Mouse (Mus musculus): ENCODE data around the gene Zdhhc16. TPM values are rescaled to one million over a fixed set of nuclear protein-coding genes. Genes with fewer than 3 reads are reported as not detected.

Gene Zdhhc16
- 66.0 and 96.7 TPM in 2 replicates for polyA plus RNA-seq (2012; rRNA removed)

DNA sequence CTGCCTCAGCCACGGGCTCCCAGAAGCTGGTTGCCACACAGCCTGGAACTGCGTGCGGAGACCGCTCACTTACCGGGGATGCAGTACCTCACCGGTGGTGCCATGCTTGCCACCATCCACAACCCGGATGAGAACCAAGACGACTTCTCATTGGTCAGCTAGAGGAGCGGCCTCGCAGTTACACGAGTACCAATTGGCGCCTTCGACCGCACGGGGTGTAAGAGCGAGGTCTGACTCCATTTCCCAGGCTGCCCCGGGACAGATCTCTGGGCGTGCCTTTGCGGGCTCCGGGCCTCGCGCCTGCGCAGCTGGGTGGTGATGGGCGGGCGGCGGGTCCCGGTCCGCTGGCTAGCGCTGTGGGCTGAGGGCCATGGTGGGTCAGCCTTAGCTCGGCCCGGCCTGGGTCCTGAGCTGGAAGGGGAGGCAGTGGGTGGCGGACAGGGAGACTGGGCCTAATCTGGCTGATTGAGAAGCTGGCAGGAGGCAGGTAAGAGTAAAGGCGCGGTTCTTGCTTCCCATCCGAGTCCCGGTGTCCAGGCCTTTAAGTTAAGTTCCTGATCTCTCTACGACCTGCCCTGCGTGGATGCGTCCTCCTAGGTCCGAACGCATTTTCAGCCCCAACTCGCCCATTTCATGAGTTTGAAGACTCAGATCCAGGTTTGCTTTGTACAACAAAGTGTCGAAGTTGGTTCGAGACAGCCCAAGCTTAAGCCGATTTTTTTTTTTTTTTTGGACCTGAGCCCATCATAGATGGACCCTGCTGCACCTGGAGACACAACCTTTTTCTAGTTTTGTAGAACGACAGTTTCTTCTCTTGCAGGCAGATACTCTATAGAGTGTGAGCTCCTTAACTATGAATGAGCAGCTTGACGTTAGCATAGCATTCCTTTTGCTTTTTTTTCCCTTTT, at the start of gene Zdhhc16, which contains the start of gene Exosc1:
Gene Zdhhc16 (plus strand): TSS at position 302 of the 908 bp plus-strand sequence.
Gene Exosc1 (minus strand): TSS at position 245 of the 908 bp plus-strand sequence.

GRCm38 (mm10) chr19:41895460-41896318, 37.6 kb upstream of the Zdhhc16 start, which contains the start of gene Rrp12:
Gene Rrp12, minus strand, starts transcription at chr19:41896173.

GRCm38 (mm10) chr19:41911178-41912073, 21.9 kb upstream of the Zdhhc16 start, which contains the start of gene Pgam1:
Gene Pgam1, plus strand, starts transcription at chr19:41911923.

GRCm38 (mm10) chr19:41980819-41981594, 47.7 kb downstream of the Zdhhc16 start, which contains the start of gene Mms19:
Gene Mms19, minus strand, starts transcription at chr19:41981157.

GRCm38 (mm10) chr19:41981595-41981927, 48.3 kb downstream of the Zdhhc16 start, which contains the start of gene Ubtd1:
Gene Ubtd1, plus strand, starts transcription at chr19:41981763.

Other genes starting within 250 kb of the Zdhhc16 start
- 0.91 and 0.92 TPM in 2 replicates for gene Slit1, start 189.8 kb upstream of the Zdhhc16 start, polyA plus RNA-seq (2012; rRNA removed)
- gene Arhgap19, start 131.4 kb upstream of the Zdhhc16 start, polyA plus RNA-seq (2012; rRNA removed) = 1.3 and 1.4 TPM in 2 replicates
- gene Frat1, start 103.5 kb upstream of the Zdhhc16 start, polyA plus RNA-seq (2012; rRNA removed) = 20.9 and 21.1 TPM in 2 replicates
- gene Frat2, start 85.3 kb upstream of the Zdhhc16 start, polyA plus RNA-seq (2012; rRNA removed) = 55.7 and 56.1 TPM in 2 replicates
- gene Rrp12, start 37.3 kb upstream of the Zdhhc16 start, polyA plus RNA-seq (2012; rRNA removed) = 4.1 and 5.0 TPM in 2 replicates
- gene Pgam1, start 21.6 kb upstream of the Zdhhc16 start, polyA plus RNA-seq (2012; rRNA removed) = 261 and 284 TPM in 2 replicates
- gene Exosc1, start 57 bp upstream of the Zdhhc16 start, polyA plus RNA-seq (2012; rRNA removed) = 7.6 and 9.4 TPM in 2 replicates
- gene Mms19, start 47.7 kb downstream of the Zdhhc16 start, polyA plus RNA-seq (2012; rRNA removed) = 45.4 and 48.2 TPM in 2 replicates
- gene Ubtd1, start 48.3 kb downstream of the Zdhhc16 start, polyA plus RNA-seq (2012; rRNA removed) = 19.7 and 20.1 TPM in 2 replicates
- gene Ankrd2, start 102.5 kb downstream of the Zdhhc16 start, polyA plus RNA-seq (2012; rRNA removed) = 0.17 and 0.21 TPM in 2 replicates
- 6.0 and 7.8 TPM in 2 replicates for gene Hoga1, start 112.1 kb downstream of the Zdhhc16 start, polyA plus RNA-seq (2012; rRNA removed)
- gene 4933411K16Rik, start 118.8 kb downstream of the Zdhhc16 start, polyA plus RNA-seq (2012; rRNA removed) = 0.23 and 0.31 TPM in 2 replicates
- 3.4 and 3.5 TPM in 2 replicates for gene Morn4, start 152.9 kb downstream of the Zdhhc16 start, polyA plus RNA-seq (2012; rRNA removed)
- gene Pi4k2a, start 157.0 kb downstream of the Zdhhc16 start, polyA plus RNA-seq (2012; rRNA removed) = 26.1 and 34.8 TPM in 2 replicates
- gene Avpi1, start 195.6 kb downstream of the Zdhhc16 start, polyA plus RNA-seq (2012; rRNA removed) = 17.5 and 18.3 TPM in 2 replicates
- gene Marveld1, start 213.9 kb downstream of the Zdhhc16 start, polyA plus RNA-seq (2012; rRNA removed) = 120 and 135 TPM in 2 replicates
- gene Zfyve27, start 230.5 kb downstream of the Zdhhc16 start, polyA plus RNA-seq (2012; rRNA removed) = 41.8 and 42.8 TPM in 2 replicates

All from colon, adult 2 months (tissue).